Mouse (Mus musculus): ENCODE data around the gene Gm13420. TPM values are rescaled to one million over a fixed set of nuclear protein-coding genes. Genes with fewer than 3 reads are reported as not detected.

Gene Gm13420
- polyA plus RNA-seq, 1 experiment from 2014 or later = not detected

GRCm38 (mm10) chr2:29703104-29704081 is 48.1 kb downstream of the Gm13420 start:
- H3K36me3 ChIP-seq (ENCODE audit: control insufficient read depth, insufficient read depth, low read length) = peaks cover 36% of the 10 kb centered on the region
- ATAC-seq (replicated peaks; ENCODE audit: insufficient number of reproducible peaks, low FRiP score, low TSS enrichment) = no peak
- 86% methylated on average over 9 of the region's 9 CpGs for WGBS (ENCODE audit: insufficient replicate concordance)
- H3K9ac ChIP-seq (ENCODE audit: low read depth, low read length) = no peak overlapping the region
- H3K9me3 ChIP-seq (replicated peaks; ENCODE audit: control insufficient read depth, low read length) = no peaks in the 10 kb centered on the region
- no peak overlapping the region for H3K4me3 ChIP-seq (ENCODE audit: low read depth, low read length)
- no peak overlapping the region for H3K4me2 ChIP-seq
- H3K4me1 ChIP-seq (ENCODE audit: control insufficient read depth, insufficient read depth, low read length) = no peaks in the 10 kb centered on the region
- H3K27me3 ChIP-seq (ENCODE audit: control insufficient read depth, insufficient read depth, low read length) = no peaks in the 10 kb centered on the region
- H3K27ac ChIP-seq (ENCODE audit: low read depth, low read length) = no peak overlapping the region

DNA sequence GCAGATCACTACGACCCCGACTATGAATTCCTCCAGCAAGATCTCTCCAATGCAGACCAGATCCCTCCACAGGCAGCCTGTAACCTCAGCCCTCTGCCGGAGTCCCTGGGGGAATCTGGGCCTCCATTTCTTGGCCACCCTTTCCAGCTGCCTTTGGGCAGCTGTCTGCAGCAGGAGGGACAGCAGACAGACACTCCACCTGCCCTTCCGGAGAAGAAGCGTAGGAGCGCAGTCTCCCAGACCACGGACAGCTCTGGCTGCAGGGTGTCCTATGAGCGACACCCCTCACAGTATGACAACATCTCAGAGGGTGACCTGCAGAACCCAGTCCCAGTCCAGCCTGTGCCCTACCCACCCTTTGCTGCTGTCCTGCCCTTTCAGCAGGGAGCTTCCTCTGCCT is 49.3 kb downstream of the Gm13420 start:
- no peak overlapping the region for H3K27ac ChIP-seq (ENCODE audit: low read depth, low read length)
- no peaks in the 10 kb centered on the region for H3K4me1 ChIP-seq (ENCODE audit: control insufficient read depth, insufficient read depth, low read length)
- no peak overlapping the region for H3K9ac ChIP-seq (ENCODE audit: low read depth, low read length)
- H3K9me3 ChIP-seq (replicated peaks; ENCODE audit: control insufficient read depth, low read length) = no peaks in the 10 kb centered on the region
- no peak for ATAC-seq (replicated peaks; ENCODE audit: insufficient number of reproducible peaks, low FRiP score, low TSS enrichment)
- no peak overlapping the region for H3K4me2 ChIP-seq
- no peak overlapping the region for H3K4me3 ChIP-seq (ENCODE audit: low read depth, low read length)
- 95% methylated on average over 8 of the region's 8 CpGs for whole genome bisulfite sequencing (ENCODE audit: insufficient replicate concordance)
- no peaks in the 10 kb centered on the region for H3K27me3 ChIP-seq (ENCODE audit: control insufficient read depth, insufficient read depth, low read length)
- peaks cover 32% of the 10 kb centered on the region for H3K36me3 ChIP-seq (ENCODE audit: control insufficient read depth, insufficient read depth, low read length)

DNA sequence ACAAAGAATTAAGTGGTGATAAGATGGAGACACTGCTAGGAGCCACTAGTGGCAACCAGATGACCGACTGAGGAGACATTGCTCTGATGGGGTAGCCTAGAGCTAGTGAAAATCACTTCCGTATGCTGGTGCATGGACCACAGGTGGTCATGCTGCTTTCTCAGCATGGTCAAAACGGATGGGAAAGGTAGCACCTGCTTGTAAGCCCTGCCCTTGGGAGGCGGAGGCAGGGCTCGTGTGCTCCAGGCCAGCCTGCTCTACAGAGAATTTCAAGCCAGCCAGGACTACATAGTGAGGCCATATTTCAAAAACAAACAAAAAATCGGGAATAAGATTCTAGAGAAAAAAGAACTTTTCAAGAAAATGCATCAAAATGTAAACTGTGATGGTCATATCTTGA is 50.1 kb downstream of the Gm13420 start:
- 74% methylated on average over 6 of the region's 6 CpGs for WGBS (ENCODE audit: insufficient replicate concordance)
- no peak overlapping the region for H3K4me2 ChIP-seq
- H3K4me1 ChIP-seq (ENCODE audit: control insufficient read depth, insufficient read depth, low read length) = no peaks in the 10 kb centered on the region
- no peak overlapping the region for H3K4me3 ChIP-seq (ENCODE audit: low read depth, low read length)
- peaks cover 29% of the 10 kb centered on the region for H3K36me3 ChIP-seq (ENCODE audit: control insufficient read depth, insufficient read depth, low read length)
- ATAC-seq (replicated peaks; ENCODE audit: insufficient number of reproducible peaks, low FRiP score, low TSS enrichment) = no peak
- H3K9ac ChIP-seq (ENCODE audit: low read depth, low read length) = no peak overlapping the region
- H3K27ac ChIP-seq (ENCODE audit: low read depth, low read length) = no peak overlapping the region
- no peaks in the 10 kb centered on the region for H3K27me3 ChIP-seq (ENCODE audit: control insufficient read depth, insufficient read depth, low read length)
- no peaks in the 10 kb centered on the region for H3K9me3 ChIP-seq (replicated peaks; ENCODE audit: control insufficient read depth, low read length)

GRCm38 (mm10) chr2:29700898-29701297 is 50.6 kb downstream of the Gm13420 start:
- peaks cover 33% of the 10 kb centered on the region for H3K36me3 ChIP-seq (ENCODE audit: control insufficient read depth, insufficient read depth, low read length)
- H3K4me3 ChIP-seq (ENCODE audit: low read depth, low read length) = no peak overlapping the region

DNA sequence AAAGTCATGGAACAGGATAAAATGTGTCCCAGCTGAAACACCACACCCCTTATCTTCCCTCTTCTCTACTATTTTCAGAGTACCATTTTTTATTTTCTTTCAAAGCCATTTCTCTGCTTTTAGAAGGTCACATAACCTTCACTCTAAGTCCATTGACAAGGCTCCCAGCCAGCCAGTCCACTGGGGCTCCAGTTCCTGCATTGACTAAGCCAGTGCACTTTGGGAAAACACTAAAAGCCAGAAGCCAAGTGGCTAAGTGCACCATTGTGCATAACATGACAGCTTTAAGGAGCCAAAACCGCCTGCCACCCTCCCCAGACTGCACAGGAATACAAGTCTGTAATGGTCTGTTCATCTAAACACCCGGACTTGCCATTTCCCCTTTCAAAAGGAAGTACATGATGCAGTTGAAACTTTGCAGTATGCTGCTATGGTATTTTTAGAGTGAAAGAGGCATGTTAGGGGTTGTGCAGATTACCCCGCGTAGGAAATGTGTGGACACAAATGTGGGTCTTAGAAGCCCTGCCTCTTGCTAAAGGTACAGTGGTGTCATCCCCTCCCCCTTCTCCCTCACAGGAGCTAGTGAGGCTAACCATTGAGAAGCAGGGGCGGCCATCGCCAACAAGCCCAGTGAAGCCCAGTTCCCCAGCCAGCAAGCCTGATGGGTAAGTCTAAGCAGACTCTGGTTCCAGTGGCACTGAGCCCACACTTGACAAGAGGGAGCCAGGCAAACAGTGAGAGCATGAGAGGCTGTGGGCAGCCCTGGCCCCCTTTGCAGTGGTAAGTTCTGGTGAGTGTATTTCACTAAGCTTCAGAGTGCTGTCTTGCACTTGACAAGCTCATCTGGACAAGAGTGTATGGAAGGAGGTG is 52.8 kb downstream of the Gm13420 start:
- H3K27ac ChIP-seq (ENCODE audit: low read depth, low read length) = no peak overlapping the region
- H3K9me3 ChIP-seq (replicated peaks; ENCODE audit: control insufficient read depth, low read length) = no peaks in the 10 kb centered on the region
- ATAC-seq (replicated peaks; ENCODE audit: insufficient number of reproducible peaks, low FRiP score, low TSS enrichment) = no peak
- H3K9ac ChIP-seq (ENCODE audit: low read depth, low read length) = no peak overlapping the region
- peaks cover 21% of the 10 kb centered on the region for H3K36me3 ChIP-seq (ENCODE audit: control insufficient read depth, insufficient read depth, low read length)
- no peaks in the 10 kb centered on the region for H3K27me3 ChIP-seq (ENCODE audit: control insufficient read depth, insufficient read depth, low read length)
- H3K4me1 ChIP-seq (ENCODE audit: control insufficient read depth, insufficient read depth, low read length) = no peaks in the 10 kb centered on the region
- H3K4me3 ChIP-seq (ENCODE audit: low read depth, low read length) = no peak overlapping the region
- no peak overlapping the region for H3K4me2 ChIP-seq
- WGBS (ENCODE audit: insufficient replicate concordance) = 79% methylated on average over 6 of the region's 6 CpGs

More at GRCm38 (mm10) chr2:29700898-29701297, 50.6 kb downstream of the Gm13420 start:
- no peak overlapping the region for H3K9ac ChIP-seq (ENCODE audit: low read depth, low read length)
- no peak overlapping the region for H3K4me2 ChIP-seq
- ATAC-seq (replicated peaks; ENCODE audit: insufficient number of reproducible peaks, low FRiP score, low TSS enrichment) = no peak
- no peaks in the 10 kb centered on the region for H3K27me3 ChIP-seq (ENCODE audit: control insufficient read depth, insufficient read depth, low read length)
- no peak overlapping the region for H3K27ac ChIP-seq (ENCODE audit: low read depth, low read length)
- H3K4me1 ChIP-seq (ENCODE audit: control insufficient read depth, insufficient read depth, low read length) = no peaks in the 10 kb centered on the region
- H3K9me3 ChIP-seq (replicated peaks; ENCODE audit: control insufficient read depth, low read length) = no peaks in the 10 kb centered on the region

DNA sequence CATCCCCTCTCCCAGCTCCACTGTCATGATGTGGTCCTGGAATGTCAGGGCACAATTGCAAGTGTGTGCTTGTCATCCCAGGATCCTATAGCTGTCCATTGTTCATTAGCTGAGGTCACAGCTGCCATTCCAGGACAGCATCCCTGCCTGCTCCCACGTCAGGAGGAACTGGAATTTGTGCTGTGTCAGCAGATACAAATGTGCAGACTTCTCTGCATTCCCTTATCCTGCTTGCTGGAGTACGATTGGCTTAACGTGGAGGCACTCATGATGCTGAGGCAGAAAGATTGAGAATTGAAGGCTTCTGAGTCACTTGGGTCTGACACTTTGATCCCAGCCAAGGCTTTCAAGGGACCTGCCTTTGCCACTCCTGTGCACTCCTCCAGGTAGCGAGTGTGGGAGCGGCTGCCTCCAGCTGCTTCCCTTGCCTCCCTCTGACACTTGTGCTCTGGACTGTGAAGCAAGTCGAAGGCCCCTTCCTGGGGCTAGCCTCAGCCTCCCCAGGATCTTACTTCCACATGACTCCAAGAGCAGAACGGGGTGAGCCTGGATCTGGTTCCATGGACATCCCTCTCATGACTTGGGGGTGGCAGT is 55.2 kb downstream of the Gm13420 start:
- ATAC-seq (replicated peaks; ENCODE audit: insufficient number of reproducible peaks, low FRiP score, low TSS enrichment) = no peak
- H3K36me3 ChIP-seq (ENCODE audit: control insufficient read depth, insufficient read depth, low read length) = peaks cover 13% of the 10 kb centered on the region

More for the DNA sequence above, 55.2 kb downstream of the Gm13420 start:
- H3K4me2 ChIP-seq = no peak overlapping the region
- H3K27me3 ChIP-seq (ENCODE audit: control insufficient read depth, insufficient read depth, low read length) = no peaks in the 10 kb centered on the region
- H3K4me3 ChIP-seq (ENCODE audit: low read depth, low read length) = no peak overlapping the region
- H3K9ac ChIP-seq (ENCODE audit: low read depth, low read length) = no peak overlapping the region
- 81% methylated on average over 7 of the region's 7 CpGs for WGBS (ENCODE audit: insufficient replicate concordance)
- no peaks in the 10 kb centered on the region for H3K9me3 ChIP-seq (replicated peaks; ENCODE audit: control insufficient read depth, low read length)
- no peaks in the 10 kb centered on the region for H3K4me1 ChIP-seq (ENCODE audit: control insufficient read depth, insufficient read depth, low read length)
- H3K27ac ChIP-seq (ENCODE audit: low read depth, low read length) = no peak overlapping the region

Other genes with a start within 250 kb of the Gm13420 start
- gene Rapgef1, start 132.0 kb downstream of the Gm13420 start, polyA plus RNA-seq (2014; fragmentation: Nextera tagmentation; extraction: Ambion mirVana) = 9.1 and 9.8 TPM in 2 replicates
- 0.99 TPM in 1 of 2 replicates, not detected in the other for gene Gm13547, start 7.6 kb upstream of the Gm13420 start, polyA plus RNA-seq (2014; fragmentation: Nextera tagmentation; extraction: Ambion mirVana)
- 28.8 and 30.2 TPM in 2 replicates for gene Coq4, start 35.8 kb upstream of the Gm13420 start, polyA plus RNA-seq (2014; fragmentation: Nextera tagmentation; extraction: Ambion mirVana)
- gene Trub2, start 36.8 kb upstream of the Gm13420 start, polyA plus RNA-seq (2014; fragmentation: Nextera tagmentation; extraction: Ambion mirVana) = 21.0 and 25.6 TPM in 2 replicates
- 6.7 and 8.3 TPM in 2 replicates for gene Slc27a4, start 50.9 kb upstream of the Gm13420 start, polyA plus RNA-seq (2014; fragmentation: Nextera tagmentation; extraction: Ambion mirVana)
- gene Urm1, start 68.4 kb upstream of the Gm13420 start, polyA plus RNA-seq (2014; fragmentation: Nextera tagmentation; extraction: Ambion mirVana) = 17.4 and 18.1 TPM in 2 replicates
- gene Cercam, start 117.5 kb upstream of the Gm13420 start, polyA plus RNA-seq (2014; fragmentation: Nextera tagmentation; extraction: Ambion mirVana) = 17.9 and 18.4 TPM in 2 replicates
- 56.3 and 62.0 TPM in 2 replicates for gene Odf2, start 137.5 kb upstream of the Gm13420 start, polyA plus RNA-seq (2014; fragmentation: Nextera tagmentation; extraction: Ambion mirVana)
- gene Gle1, start 183.7 kb upstream of the Gm13420 start, polyA plus RNA-seq (2014; fragmentation: Nextera tagmentation; extraction: Ambion mirVana) = 34.3 and 39.0 TPM in 2 replicates
- gene Sptan1, start 213.9 kb upstream of the Gm13420 start, polyA plus RNA-seq (2014; fragmentation: Nextera tagmentation; extraction: Ambion mirVana) = 154 and 157 TPM in 2 replicates